Mouse (Mus musculus) hindbrain, embryonic 14.5 days (tissue): ENCODE results near the gene Hist1h2ae. TPM values are rescaled to one million over a fixed set of nuclear protein-coding genes. Genes with fewer than 3 reads are reported as not detected.
"Not testable (repeated sequence)": the region's sequence is repeated elsewhere in the genome, so short reads cannot be mapped to it uniquely, and the experiment has no call there.

Source experiments
- ATAC-seq: fragments of 200-750 bp; cut with Nextera tagmentation; 2 replicates; pipeline ENCODE4 v1.8.0; 2017; ENCODE audit warnings: moderate number of reproducible peaks, mild to moderate bottlenecking, moderate TSS enrichment, moderate library complexity; ENCODE audit not compliant: low FRiP score
- DNase-seq: peaks from one replicate; pipeline ENCODE4 v3.0.0-alpha.2; 2015; ENCODE audit warnings: low spot score
- H3K27ac ChIP-seq: fragments of 300-500 bp; sonication (generic); 2 replicates; pipeline ENCODE4 v1.5.1; 2014; ENCODE audit warnings: mild to moderate bottlenecking, moderate library complexity
- H3K27me3 ChIP-seq: fragments of 300-500 bp; sonication (generic); 2 replicates; pipeline ENCODE4 v1.6.1; 2014; ENCODE audit warnings: mild to moderate bottlenecking, low read length, mixed read lengths; ENCODE audit not compliant: control insufficient read depth, insufficient read depth
- H3K36me3 ChIP-seq: fragments of 300-500 bp; sonication (generic); replicated peaks from 2 replicates; pipeline ENCODE4 v1.6.1; 2014; ENCODE audit not compliant: control insufficient read depth, insufficient read depth
- H3K4me1 ChIP-seq: fragments of 300-500 bp; sonication (generic); replicated peaks from 2 replicates; pipeline ENCODE4 v1.6.1; 2014; ENCODE audit warnings: antibody characterized with exemption, low read length, mixed read lengths; ENCODE audit not compliant: control insufficient read depth, insufficient read depth
- H3K4me2 ChIP-seq: fragments of 300-500 bp; sonication (generic); replicated peaks from 2 replicates; pipeline ENCODE4 v1.6.1; 2014; ENCODE audit warnings: mild to moderate bottlenecking, moderate library complexity
- H3K4me3 ChIP-seq: fragments of 300-500 bp; sonication (generic); replicated peaks from 2 replicates; pipeline ENCODE4 v1.5.1; 2014; ENCODE audit warnings: mild to moderate bottlenecking, low read length
- H3K9ac ChIP-seq: fragments of 300-500 bp; sonication (generic); 2 replicates; pipeline ENCODE4 v1.6.1; 2014
- H3K9me3 ChIP-seq: fragments of 300-500 bp; sonication (generic); 2 replicates; pipeline ENCODE4 v1.6.1; 2016; ENCODE audit warnings: low read length; ENCODE audit not compliant: control insufficient read depth
- WGBS: fragments of 180-500 bp; shearing (Covaris S2); extraction: QIAGEN DNeasy Blood & Tissue Kit; methylation state at CpG from one replicate; pipeline ENCODE4 v1.1.7; 2014; 5-methylcytosine and 5-hydroxymethylcytosine counted together
- polyA plus RNA-seq: library from polyadenylated mRNA; unstranded; fragments of >200 nt; fragmentation: Nextera tagmentation; extraction: Ambion mirVana; gene quantifications from 2 replicates; pipeline ENCODE4 v1.2.1, GENCODE M21; 2014

The Hist1h2ae gene
- polyA plus RNA-seq, 1 experiment from 2014 or later: 22.5 TPM

DNA sequence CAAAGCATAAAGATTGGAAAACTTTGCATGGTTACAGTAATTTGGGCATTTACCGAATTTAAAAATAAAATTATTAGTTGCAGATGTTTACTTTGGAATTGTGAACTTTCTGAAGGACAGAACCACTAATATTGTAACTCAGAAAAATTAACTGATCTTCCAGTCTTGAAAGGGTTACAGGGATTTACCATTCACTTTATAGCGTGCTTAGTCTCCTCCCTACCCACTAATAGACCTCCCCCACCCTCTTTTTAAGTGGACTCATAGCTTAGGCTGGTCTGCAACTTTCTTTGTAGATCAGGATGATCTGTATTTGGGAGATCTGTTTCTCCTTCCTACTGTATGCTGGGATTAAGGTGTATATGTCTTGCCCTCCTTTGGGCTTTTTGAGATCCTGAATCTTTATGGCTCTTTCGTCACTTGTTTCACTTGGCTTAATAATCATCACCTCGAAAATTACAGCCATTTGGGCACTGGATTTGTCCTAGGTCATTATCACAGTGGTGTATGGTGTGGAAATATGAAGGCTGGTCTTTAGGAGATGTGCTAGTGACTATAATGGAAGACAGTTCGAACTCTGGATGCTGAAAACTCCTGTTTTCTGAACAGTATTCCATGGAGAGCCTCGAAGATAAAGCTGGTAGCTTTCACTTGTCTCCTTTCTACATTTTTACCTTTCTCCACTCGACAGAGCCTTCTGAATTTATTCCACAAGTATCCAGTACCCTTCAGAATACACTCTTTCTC lies 34.8 kb downstream of the Hist1h2ae start:
- Histone ChIP-seq H3K9ac (no peak overlapping the region), H3K4me1 (peaks cover 22% of the 10 kb centered on the region), H3K4me2 (peak overlapping the region; percentile 55), H3K36me3 (no peaks in the 10 kb centered on the region), H3K27me3 (no peaks in the 10 kb centered on the region), H3K9me3 (no peaks in the 10 kb centered on the region), H3K4me3 (peak overlapping the region; percentile 35), H3K27ac (no peak overlapping the region)
- WGBS: 26% methylated on average over 7 of the region's 7 CpGs
- DNase-seq (no peak), ATAC-seq (no peak)

DNA sequence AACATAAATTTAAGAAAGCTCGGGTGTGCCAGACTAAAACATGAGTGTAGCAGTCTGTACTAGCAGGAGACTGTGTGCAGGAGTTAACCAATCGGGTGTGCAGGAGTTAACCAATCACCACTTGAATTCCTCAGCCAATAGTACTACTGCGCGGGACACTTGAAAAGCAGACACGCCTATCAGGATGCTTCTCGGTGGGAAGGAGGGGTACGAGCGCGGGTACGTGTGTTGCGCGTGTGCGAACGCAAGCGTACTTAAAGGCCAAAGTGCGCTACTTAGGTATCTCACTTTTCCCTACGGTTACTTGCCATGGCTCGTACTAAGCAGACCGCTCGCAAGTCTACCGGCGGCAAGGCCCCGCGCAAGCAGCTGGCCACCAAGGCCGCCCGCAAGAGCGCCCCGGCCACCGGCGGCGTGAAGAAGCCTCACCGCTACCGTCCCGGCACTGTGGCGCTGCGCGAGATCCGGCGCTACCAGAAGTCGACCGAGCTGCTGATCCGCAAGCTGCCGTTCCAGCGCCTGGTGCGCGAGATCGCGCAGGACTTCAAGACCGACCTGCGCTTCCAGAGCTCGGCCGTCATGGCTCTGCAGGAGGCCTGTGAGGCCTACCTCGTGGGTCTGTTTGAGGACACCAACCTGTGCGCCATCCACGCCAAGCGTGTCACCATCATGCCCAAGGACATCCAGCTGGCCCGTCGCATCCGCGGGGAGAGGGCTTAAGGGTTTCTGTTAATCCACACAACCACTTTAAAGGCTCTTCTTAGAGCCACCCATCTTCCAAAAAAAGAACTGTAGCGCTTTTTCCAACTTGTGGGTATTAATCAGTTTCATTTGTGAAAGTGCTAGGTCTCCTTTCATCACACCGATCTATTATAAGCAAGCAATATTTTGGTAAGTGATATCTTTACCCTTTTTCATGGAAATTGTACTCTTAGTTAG lies 35.6 kb downstream of the Hist1h2ae start, which contains the start of gene Hist1h3g:
Hist1h3g (plus strand) TSS at position 286 of the 939 bp plus-strand sequence.
- H3K27me3 ChIP-seq, H3K36me3 ChIP-seq, H3K9me3 ChIP-seq: not testable (repeated sequence)
- WGBS: under 1% methylated on average over 36 of the region's 62 CpGs
- peak; percentile 95 for DNase-seq
- Histone ChIP-seq H3K9ac (peak within 1 kb of the TSS; percentile 36), H3K4me3 (peak within 1 kb of the TSS; percentile 35), H3K27ac (peak within 1 kb of the TSS; percentile 71), H3K4me2 (peak within 1 kb of the TSS; percentile 55), H3K4me1 (peaks cover 22% of the 10 kb centered on the region)
- peak; percentile 92 for ATAC-seq

DNA sequence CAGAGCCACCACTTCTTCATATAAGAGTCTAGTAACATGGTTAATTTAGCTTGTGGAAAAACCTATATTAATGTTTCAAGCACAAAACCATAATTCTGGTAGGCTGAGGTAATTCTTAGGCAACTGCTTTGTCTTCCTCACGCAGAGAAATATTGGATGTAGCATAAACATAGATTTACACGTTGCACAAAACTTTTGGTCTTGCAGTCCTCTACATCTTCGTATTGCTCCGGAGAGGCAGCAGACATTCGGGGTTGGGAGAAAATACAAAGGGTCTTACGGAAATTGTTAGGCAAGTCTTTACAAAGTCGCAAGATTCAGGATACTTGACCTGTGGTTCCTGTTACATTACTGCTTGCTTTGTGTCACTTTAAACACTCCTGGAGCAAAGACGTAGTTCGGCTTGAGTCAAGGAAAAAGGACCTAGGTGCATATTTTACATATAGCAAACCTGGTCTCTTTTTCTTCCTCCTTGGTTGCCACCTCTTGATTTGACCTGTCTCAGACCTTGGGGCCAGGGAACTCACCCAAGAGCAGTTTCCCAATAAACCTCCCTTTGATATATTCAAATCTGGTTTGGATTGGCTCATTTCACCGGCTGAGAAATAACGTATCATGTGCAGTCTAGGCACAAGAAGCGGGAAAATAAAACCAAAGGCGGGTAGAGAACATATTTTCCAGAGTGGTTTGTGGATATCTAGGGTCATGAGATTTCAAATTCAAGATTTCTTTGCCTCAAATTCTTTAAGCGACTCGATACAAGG lies 36.5 kb downstream of the Hist1h2ae start:
- Histone ChIP-seq H3K4me2 (peak overlapping the region; percentile 55), H3K27ac (peak overlapping the region; percentile 71), H3K36me3 (no peaks in the 10 kb centered on the region), H3K27me3 (no peaks in the 10 kb centered on the region), H3K4me3 (peak overlapping the region; percentile 35), H3K9me3 (no peaks in the 10 kb centered on the region), H3K4me1 (peaks cover 27% of the 10 kb centered on the region), H3K9ac (peak overlapping the region; percentile 36)
- WGBS: under 1% methylated on average over 15 of the region's 15 CpGs
- DNase-seq (no peak), ATAC-seq (no peak)

DNA sequence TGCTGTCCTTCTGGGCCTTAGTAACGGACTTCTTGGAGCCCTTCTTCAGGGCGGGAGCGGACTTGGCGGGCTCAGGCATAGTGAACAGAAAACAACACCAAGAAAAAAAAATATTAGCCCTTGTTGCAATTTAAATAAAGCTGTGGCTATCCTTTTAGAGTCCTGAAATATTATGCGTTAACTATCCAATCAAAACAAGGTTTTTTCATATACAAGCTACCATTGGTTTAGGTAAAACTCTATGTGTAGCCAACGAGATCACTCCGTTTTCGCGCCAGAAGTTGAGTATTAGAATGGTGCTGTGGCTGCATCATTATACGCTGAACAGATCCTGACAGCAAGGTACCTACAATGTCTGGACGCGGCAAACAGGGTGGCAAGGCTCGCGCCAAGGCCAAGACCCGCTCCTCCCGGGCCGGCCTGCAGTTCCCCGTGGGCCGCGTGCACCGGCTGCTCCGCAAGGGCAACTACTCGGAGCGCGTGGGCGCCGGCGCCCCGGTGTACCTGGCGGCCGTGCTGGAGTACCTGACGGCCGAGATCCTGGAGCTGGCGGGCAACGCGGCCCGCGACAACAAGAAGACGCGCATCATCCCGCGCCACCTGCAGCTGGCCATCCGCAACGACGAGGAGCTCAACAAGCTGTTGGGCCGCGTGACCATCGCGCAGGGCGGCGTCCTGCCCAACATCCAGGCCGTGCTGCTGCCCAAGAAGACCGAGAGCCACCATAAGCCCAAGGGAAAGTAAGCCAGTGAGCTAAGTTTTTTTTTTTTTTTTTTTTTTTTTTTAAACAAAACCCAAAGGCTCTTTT lies 37.3 kb downstream of the Hist1h2ae start, which contains the start of gene Hist1h2af:
Hist1h2af (plus strand) TSS at position 347 of the 808 bp plus-strand sequence.
- Histone ChIP-seq H3K9ac (peak within 1 kb of the TSS; percentile 84), H3K4me3 (peak within 1 kb of the TSS; percentile 35), H3K4me2 (peak within 1 kb of the TSS; percentile 55), H3K27ac (peak within 1 kb of the TSS; percentile 71), H3K4me1 (peaks cover 29% of the 10 kb centered on the region)
- not testable (repeated sequence) for H3K27me3 ChIP-seq, H3K9me3 ChIP-seq, H3K36me3 ChIP-seq
- ATAC-seq: peak; percentile 44
- under 1% methylated on average over 24 of the region's 53 CpGs for WGBS
- peak; percentile 88 for DNase-seq

DNA sequence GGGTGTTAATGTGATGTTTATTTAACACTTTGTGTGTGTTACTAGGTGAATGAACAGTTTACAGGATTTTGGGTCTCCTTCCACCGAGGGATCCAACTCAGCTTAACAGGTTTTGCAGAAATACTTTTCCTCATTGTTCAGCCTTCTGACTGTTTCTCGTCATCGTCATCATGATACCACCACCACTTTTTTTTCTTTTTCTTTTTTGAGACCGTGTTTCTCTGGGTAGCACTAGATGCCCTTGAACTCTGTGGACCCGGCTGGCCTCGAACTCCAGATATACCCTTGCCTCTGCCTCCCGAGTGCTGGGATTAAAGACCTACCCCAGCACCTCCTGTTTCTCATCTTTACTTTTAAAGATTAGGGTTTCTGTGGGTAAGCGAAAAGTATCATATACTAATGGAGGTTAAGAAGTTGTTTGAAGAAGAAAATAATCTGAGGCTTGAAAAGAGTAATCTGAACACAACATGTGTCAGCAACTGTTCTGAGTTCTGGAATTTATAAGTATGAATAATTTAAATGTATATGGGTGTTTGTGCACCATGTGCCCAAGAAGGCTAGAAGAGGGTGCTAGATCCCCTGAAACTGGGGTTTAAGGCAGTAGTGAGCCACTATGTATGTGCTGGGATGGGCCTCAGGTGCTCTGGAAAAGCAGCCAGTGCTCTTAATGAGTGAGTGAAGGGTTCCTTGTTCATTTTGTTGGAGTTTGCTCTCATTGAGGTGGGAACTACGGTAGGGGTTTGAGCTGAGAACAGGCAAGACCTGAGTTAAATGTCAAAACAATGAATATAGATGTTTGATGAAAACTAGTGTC lies 38.6 kb downstream of the Hist1h2ae start:
- Histone ChIP-seq H3K9me3 (no peaks in the 10 kb centered on the region), H3K4me1 (peaks cover 29% of the 10 kb centered on the region), H3K4me3 (peak overlapping the region; percentile 49), H3K36me3 (no peaks in the 10 kb centered on the region), H3K4me2 (peak overlapping the region; percentile 55), H3K27me3 (no peaks in the 10 kb centered on the region), H3K9ac (peak overlapping the region; percentile 84), H3K27ac (peak overlapping the region; percentile 95)
- DNase-seq (no peak), ATAC-seq (no peak)
- 24% methylated on average over 9 of the region's 9 CpGs for WGBS

DNA sequence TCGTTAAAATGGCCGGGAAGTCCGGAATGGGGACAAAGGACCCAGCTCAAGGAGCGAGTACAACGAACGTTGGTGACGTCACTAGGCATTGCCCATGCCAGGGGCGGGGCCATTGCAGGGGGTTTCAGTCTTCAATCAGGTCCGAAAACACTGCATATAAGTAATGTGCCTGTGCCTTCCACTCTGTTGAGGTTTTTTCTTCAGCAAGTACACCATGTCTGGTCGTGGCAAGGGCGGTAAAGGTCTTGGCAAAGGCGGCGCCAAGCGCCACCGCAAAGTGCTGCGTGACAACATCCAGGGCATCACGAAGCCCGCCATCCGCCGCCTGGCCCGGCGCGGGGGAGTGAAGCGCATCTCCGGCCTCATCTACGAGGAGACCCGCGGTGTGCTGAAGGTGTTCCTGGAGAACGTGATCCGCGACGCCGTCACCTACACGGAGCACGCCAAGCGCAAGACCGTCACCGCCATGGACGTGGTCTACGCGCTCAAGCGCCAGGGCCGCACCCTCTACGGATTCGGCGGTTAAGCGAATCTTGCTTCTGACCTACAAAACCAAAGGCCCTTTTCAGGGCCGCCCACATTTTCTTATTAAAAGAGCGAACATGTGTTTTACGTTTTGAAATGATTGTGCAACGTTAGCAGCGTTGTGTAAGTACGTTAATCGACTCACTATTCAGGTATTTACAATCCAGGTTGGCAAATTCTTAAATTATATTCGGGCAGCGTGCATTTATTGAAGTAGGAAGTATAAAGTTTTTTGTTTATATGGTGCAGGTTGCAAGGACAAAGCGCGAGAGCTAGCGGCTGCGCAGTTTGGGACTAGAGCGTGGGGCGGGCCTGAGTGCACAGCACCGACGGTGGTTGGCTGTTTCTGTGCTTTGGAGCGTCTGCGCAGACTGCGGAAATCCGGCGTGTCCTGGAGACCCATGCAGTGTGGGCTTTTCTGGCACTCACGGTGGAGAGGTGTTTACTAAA lies 39.8 kb downstream of the Hist1h2ae start, which contains the start of gene Hist1h4h:
Hist1h4h (plus strand) TSS at position 150 of the 975 bp plus-strand sequence.
- H3K4me2 ChIP-seq: peak within 1 kb of the TSS; percentile 55
- peak; percentile 100 for DNase-seq
- peak; percentile 87 for ATAC-seq
- under 1% methylated on average over 52 of the region's 70 CpGs for WGBS
- H3K27ac ChIP-seq: peak within 1 kb of the TSS; percentile 95
- H3K4me3 ChIP-seq: peak within 1 kb of the TSS; percentile 49
- H3K27me3 ChIP-seq: no peaks in the 10 kb centered on the region
- H3K9me3 ChIP-seq: no peaks in the 10 kb centered on the region
- no peaks in the 10 kb centered on the region for H3K36me3 ChIP-seq
- peaks cover 29% of the 10 kb centered on the region for H3K4me1 ChIP-seq
- peak within 1 kb of the TSS; percentile 84 for H3K9ac ChIP-seq

DNA sequence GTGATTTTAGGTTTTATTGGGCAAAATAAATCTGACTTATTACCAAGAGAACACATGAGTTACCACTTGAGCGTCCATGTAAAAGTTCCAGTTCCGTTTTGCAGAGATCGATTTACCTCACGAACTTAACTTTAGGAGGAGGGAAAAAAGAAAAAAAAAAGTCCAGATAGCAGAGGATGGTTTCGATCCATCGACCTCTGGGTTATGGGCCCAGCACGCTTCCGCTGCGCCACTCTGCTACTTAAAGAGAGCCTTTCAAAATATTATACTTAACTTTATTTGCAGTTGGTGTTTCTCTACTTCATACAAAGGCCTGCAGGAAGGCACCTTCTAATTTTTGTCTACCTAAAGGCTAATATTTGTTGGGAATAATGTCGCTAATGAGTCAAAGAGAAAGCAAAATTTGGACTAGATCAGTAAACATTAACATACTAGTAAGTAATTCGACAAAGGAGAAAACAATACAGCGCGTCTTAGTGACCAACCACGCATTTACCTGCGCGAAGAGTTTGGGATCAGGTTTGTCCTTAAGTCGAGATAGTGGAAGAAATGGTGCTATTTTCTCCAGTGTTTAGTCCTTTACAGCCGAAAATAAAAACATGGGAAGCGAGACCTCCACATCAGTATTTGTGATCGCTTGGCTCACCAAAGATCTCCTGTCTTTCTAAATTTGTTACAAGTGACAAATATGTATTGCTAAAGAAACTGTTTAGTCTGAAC lies 40.7 kb downstream of the Hist1h2ae start:
- DNase-seq: peak; percentile 84
- Histone ChIP-seq H3K4me1 (peaks cover 29% of the 10 kb centered on the region), H3K9me3 (no peaks in the 10 kb centered on the region), H3K4me2 (peak overlapping the region; percentile 55), H3K36me3 (no peaks in the 10 kb centered on the region), H3K27ac (peak overlapping the region; percentile 95), H3K27me3 (no peaks in the 10 kb centered on the region), H3K4me3 (peak overlapping the region; percentile 49), H3K9ac (peak overlapping the region; percentile 84)
- no peak for ATAC-seq
- under 1% methylated on average over 20 of the region's 20 CpGs for WGBS
